Mouse (Mus musculus) left cerebral cortex, postnatal 14 days (tissue): ENCODE results near the gene Ddx59. TPM values are rescaled to one million over a fixed set of nuclear protein-coding genes. Genes with fewer than 3 reads are reported as not detected.

Source experiments
- DNase-seq, 2 experiments: peaks; one replicate each; pipeline ENCODE4 v3.0.0; 2021 to 2022; ENCODE audit warnings: low spot score in 2 of 2, mixed read lengths in 1 of 2
- intact Hi-C: fragments of 180-260 bp; cut with DNase I; formaldehyde crosslinking; loops from one replicate; pipeline ENCODE4 v1.15.1; 2025
- total RNA-seq, 2 experiments: library from RNA; stranded (reverse); gene quantifications; 2 replicates each; pipeline ENCODE4 v1.2.3; 2021

The Ddx59 gene
- total RNA-seq, 2 experiments from 2014 or later, result 8.4 to 8.7 TPM

DNA sequence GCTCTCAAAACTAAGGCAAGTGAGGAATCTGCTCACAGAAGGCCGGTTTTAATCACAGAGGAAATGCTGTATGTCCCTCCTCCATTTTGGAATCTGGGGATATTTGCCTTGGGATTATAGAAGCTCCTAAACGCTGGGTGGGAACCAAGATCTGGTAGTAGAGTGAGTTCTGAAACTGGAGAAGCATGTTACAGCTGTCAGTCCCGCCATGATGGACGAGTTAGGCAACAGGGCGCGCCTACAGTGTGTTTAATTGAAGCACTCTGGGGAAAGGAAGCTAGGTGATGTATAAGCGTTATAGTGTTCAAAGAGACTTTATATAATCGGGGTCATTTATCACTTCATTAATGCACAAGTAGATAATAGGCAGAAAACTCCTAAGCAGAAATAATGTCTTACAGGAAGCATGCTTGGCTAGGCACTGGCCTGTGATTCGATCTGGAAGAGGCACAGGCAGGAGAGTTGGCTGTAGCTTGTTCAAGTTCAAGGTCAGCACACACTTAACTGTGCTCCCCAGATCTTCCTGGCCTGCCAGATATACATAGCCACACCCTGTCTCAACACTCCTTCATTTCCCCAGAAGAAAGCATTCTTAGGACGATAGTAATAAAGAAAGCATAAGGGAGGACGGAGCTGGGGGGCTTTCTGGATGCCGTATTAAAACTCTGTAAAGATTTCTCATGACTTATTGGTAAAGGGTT is 29.6 kb downstream of the Ddx59 start:
- intact Hi-C loops, result no loop called here
- no peak for DNase-seq

DNA sequence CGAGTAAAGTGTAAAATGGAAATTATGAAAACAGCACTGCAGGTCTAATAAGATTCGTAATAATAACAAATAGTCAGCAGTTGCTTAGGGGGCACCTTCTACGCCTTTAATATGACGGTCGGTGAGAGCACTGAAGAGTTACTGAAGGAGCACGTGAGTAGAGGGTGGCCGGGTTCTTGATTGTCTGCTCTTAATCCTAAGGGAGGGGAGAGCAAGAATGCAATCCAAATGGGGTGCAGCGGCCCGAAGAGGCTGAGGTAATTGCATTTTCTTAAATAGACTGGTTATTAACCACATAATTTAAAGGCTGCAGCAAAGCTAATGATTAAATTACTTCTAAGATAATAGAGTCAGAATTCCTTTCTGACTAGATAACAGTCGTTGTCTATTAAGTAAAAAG is 31.9 kb downstream of the Ddx59 start:
- intact Hi-C loops, result no loop called here
- no peak for DNase-seq

DNA sequence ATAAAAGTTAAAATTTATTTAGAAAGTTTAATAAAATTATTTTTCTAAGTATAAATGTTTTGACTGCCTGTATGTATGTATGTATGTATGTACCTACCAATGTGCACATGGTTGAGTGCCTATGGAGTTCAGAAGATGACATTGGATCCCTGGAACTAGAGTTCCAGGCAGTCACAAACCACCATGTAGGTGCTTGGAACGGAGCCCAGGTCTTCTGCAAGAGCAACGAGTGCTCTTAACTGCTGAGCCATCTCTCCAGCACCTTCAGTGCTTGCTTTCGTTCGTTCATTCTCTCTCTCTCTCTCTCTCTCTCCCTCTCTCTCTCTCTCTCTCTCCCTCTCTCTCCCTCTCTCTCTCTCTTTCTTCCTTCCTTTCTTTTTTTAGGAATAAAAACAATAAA is 32.3 kb downstream of the Ddx59 start:
- no peak for DNase-seq
- intact Hi-C loops, result no loop called here

DNA sequence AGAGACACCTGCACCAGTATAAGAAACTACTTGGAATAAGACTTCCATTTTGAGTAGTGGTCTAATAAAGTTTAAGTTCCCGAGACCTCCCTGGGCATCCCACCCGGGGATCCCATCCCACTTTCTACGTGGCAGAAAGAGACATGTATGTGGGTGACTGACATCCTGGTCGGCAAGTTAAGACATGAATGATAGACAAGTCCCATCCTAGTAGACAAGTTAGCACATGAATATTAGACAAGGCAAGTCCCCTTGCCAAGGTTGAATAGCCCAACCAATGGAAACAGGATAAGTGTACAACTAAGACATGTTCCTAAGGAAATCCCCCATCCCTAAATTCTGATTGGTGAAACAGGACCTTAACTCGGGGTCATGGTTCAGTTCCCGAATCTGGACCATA is 34.5 kb downstream of the Ddx59 start:
- DNase-seq, result no peak
- intact Hi-C loops, result no loop called here

DNA sequence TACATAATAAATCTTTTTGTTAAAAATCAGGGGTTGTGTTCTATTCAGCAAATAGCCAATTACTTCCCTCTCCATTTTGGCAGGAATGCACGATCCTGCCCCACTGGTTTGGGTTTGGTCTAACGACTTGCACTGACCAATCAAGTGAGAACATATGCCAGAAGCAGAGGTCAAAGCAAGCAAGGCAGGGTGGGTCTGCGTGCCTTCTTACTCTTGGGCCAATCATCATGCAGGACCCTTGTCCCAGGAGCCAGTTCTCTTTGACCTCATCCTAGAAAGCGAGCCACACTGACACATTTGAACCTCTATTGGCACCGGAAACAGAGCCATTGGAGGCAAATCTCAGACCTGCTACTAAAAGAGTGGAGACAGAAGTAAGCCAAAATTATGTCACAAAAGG is 35.1 kb downstream of the Ddx59 start:
- intact Hi-C loops, result no loop called here
- DNase-seq, result no peak

DNA sequence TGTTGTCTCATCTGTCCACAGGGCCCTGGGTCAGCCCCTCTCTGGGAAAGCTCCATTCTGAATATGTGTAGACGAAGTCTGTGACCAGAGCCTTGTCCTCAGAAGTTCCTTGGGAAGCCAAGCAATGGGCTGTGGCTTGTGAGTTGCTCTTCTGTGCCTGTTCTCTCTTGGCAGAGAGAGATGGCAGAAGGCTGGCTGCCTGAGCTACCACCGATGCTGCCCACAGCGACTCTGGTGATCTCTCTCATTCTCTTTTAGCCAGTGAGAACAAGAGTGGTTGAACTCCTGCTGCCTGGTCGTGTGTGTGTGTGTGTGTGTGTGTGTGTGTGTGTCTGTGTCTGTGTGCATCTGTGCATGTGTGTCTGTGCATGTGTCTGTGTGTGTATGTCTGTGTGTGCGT is 37.4 kb downstream of the Ddx59 start:
- no peak for DNase-seq
- intact Hi-C loops, result no loop called here

DNA sequence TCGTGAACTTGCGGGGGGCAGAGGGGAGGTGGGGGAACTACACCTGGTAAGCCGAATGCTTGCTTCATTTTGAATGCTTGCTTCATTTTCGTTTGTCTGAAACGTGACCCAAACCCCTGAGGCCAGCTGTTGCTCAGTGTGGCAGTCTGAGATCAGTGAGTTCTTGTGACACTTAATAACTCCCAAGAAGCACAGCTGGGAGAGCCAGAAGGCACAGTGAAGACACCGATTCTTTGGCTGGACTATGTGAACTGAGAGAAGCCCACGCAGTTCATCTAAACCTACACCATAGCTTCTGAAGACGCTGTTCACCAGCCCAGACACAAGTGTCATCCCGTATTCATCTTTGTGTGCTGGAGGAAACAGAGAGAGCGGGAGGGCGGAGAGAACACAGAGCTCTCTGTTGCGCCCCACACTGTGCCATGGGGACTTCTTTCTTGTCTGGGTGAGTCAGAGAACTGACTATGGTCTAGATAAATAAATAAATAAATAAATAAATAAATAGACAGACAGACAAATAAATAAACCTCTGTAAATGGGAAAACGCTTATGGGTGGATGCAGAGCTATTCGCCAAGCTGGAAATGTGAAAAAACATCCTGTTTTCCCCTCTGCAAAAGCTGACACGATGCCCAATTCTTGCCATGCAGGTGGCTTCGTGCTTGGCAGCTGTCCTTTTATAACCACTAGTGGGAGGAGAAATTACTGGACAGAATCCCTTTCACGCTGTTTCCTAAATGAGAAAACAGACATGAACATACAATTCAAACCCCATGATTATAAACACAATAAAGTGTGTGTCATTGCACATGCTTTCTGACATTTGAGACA is 40.9 kb downstream of the Ddx59 start:
- peak; percentile 22 to 53 for DNase-seq
- intact Hi-C loops, result loop anchor here (5.0 kb wide), 1 partner anchor 109 kb away; the partner anchor contains the start of gene Camsap2

DNA sequence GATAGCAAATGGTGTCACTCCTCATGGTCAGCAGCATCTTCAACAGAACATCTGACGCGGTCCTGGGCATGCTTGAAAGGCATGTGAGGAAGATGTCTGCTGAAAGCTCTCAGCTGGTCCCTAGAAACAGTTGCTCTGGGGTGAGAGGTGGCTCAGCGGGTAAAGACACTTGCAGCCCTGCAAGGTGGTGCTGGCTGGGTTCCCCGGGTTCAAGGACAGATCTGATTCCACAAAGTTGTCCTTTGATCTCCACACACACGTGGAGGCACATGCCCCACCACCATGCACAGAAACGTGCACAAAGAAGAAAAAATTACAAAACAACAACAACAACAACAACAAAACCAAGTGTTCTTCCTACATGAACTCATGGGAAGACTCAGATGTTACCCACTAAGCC is 41.7 kb downstream of the Ddx59 start:
- intact Hi-C loops, result loop anchor here (5.0 kb wide), 1 partner anchor 109 kb away; the partner anchor contains the start of gene Camsap2
- DNase-seq, result no peak

DNA sequence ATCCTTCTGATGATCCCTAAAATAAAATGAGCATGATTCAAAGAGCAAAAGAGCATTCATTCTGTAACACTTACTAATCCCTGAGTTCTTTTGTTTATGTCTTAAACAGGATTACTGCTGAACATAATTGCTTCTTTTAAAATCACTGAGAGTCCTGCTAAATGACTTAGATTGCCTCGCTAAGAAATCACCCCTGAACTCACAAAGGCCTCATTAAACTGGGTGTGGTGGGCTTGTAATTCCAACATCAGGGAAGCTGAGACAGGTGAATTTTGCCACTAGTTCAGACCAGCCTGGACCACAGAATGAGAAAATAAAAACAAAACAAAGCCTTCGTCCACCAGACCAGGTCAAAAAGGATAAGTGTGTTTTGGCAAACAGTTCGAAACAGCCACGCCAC is 42.3 kb downstream of the Ddx59 start:
- no peak for DNase-seq
- intact Hi-C loops, result loop anchor here (5.0 kb wide), 1 partner anchor 110 kb away; the partner anchor contains the start of gene Camsap2

DNA sequence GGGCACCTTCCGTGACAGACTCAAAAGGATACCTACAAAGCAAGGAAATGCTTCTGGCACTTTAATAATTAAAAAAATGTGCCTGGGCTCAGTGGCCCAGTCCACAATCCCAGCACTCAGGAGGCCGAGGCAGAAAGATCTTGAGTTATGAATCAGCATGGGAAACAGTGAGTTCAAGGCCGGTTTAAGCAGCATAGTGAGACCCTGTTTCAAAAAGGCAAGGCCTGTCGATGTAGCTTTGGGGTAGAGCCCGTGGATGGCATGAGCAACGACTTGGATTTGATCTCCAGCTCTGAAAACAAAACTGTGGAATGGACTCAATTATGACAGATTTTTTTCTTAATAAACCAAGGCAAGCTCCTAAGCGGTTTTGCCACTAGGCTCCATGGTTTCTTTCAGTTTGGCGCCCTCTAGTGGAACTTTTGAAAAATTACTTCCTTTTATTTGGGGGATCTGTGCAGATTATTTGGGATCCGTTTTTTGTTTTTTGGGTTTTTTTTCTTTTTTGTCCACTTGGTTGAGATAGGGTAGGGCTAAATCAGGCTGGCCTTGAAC is 43.7 kb downstream of the Ddx59 start:
- peak; percentile 12 to 22 for DNase-seq

DNA sequence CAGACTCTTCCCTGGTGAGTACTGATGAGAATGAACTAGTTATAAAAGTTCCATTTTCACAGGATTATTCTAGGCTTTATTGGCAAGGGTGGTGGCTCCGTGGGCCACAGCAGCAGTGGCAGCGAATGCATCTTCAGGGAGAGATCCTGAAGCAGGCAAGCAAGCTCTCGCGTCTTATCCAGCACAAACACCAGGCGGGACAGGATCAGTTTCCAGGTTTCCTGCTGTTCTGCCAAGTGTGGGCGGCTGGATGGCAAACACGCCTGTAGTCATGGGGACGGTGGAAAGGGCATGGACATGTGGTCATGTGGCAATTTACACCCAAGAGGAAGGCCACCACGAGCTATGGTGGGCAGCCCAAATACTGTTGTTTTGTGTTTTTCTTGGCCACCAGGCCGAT is 47.4 kb downstream of the Ddx59 start:
- peak in 1 of 2 experiments; percentile 57 for DNase-seq
- intact Hi-C loops, result loop anchor here (5.0 kb wide), 1 partner anchor 410 kb away; the partner anchor contains the start of genes Ascl5 and Cacna1s

More for the DNA sequence above, 43.7 kb downstream of the Ddx59 start:
- intact Hi-C loops, result loop anchor here (2.0 to 5.0 kb wide), 2 partner anchors 111 to 168 kb away; partner anchors contain the start of gene Camsap2

DNA sequence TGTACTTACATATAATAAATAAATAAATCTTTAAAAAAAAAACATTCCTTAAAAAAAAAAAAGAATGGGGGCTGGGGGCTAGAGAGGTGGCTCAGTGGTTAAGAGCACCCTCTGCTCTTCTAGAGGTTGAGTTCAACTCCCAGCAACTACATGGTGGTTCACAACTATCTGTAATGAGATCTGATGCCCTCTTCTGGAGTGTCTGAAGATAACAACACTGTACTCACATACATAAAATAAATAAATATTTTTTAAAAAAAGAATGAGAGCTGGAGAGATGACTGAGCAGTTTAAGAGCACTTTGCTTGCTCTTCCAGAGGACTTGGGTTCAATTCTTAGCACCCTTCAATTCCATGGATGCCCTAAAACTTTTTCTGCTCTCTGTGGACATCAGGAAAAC is 50.1 kb downstream of the Ddx59 start:
- intact Hi-C loops, result no loop called here
- no peak for DNase-seq

DNA sequence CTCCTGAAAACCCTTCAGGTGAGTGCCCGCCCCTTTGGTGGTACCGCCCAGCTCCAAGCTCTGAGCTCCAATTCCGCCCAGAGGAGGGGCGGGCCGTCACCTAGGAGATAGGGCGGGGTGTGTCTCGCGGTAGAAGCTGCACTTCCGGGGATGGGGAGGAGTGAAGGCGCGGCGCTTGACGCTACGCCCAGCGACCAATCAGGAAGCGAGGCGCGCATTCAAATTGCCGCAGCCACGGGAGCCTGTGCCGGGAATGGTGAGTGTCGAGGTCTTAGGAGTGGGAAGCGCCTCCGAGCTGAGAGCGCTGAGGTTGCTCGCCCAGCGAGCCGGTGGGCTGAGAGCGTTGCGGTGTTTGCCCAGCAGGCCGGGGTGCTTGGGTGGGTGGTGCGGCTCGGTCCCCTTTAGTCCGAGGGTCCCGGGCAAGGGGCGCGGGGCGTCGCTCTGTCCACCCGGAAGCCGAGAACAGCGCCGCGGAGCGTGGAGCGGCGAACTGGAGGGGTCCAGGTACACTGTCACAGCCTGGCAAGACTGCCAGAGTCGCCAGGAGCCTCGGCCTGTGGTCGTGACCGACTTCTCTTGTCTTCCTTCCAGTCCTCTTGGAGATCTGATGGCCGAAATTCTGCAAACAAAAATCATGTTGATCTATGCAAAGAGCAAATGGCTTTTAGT is 51.2 kb downstream of the Ddx59 start, which contains the start of gene Kif14:
Gene Kif14 (plus strand): TSS at position 201 of the 669 bp plus-strand sequence.
- DNase-seq, result peak; percentile 93 to 94
- intact Hi-C loops, result no loop called here

DNA sequence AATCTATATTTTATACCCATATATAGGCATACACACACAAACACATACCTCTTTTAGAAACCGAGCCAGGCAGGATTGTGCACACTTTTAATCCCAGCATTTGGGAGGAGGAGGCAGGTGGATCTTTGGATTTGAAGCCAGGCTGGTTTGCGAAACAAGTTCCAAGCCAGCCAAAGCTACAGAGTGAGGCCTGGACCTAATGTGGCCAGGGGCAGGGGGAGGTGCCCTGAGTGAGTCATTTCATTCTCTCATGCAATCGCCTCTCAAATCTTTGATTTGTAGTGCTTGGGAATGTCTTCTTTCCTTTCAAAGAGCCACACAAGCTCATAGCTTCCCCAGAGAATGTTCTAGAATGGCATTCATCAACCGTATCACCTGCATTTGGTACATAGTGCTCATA is 54.3 kb downstream of the Ddx59 start:
- intact Hi-C loops, result no loop called here
- DNase-seq, result no peak

DNA sequence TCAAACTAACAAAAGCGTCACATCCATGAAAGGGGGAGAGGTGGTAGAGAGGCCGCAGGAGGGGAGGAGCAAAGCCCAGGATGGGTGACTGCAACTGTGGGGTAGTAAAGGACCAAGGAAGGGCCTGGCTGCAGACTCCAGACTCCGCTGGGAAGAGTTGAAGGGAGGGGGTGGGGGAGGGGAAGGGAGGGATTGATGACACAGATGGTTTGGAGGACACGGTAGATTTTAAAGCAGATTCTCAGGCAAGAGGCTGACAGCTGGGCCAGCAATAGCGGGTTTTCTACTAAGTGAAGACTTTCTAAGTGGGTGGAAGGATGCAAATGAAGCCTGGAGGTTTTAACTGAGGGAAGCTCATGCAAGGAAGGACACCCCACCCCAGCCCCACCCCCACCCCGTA is 55.4 kb downstream of the Ddx59 start:
- peak; percentile 19 to 36 for DNase-seq
- intact Hi-C loops, result no loop called here

Other genes starting within 250 kb of the Ddx59 start
- 1 to 10 TPM; 1.1 to 2.2 TPM for gene Mroh3, start 202.4 kb upstream of the Ddx59 start, total RNA-seq
- 1 to 10 TPM; 3.6 to 4.1 TPM for gene Inava, start 181.0 kb upstream of the Ddx59 start, total RNA-seq
- gene Gpr25, start 154.4 kb upstream of the Ddx59 start, total RNA-seq, result 1 to 10 TPM; 5.9 to 9.5 TPM
- gene Camsap2, start 69.2 kb upstream of the Ddx59 start, total RNA-seq, result 100 to 1,000 TPM; 134 to 139 TPM
- under 1 TPM; 0.46 to 0.59 TPM for gene Kif14, start 51.1 kb downstream of the Ddx59 start, total RNA-seq
- gene Zfp281, start 209.6 kb downstream of the Ddx59 start, total RNA-seq, result 10 to 100 TPM; 35.8 to 39.9 TPM